Mouse (Mus musculus): ENCODE measurements at regions not wholly inside any gene's neighbourhood (a gene's known extent, or its start where the extent isn't known, plus 50 kb on each side); places are given as distances from the start of the nearest gene placed in this dataset.

GRCm38 (mm10) chr5:111601711-111602521 is 131.8 kb upstream of the Gm26897 start:
- no peak for DNase-seq (ENCODE audit: low spot score)

GRCm38 (mm10) chr5:111613687-111614086 is 120.0 kb upstream of the Gm26897 start:
- DNase-seq (ENCODE audit: low spot score), result no peak

DNA sequence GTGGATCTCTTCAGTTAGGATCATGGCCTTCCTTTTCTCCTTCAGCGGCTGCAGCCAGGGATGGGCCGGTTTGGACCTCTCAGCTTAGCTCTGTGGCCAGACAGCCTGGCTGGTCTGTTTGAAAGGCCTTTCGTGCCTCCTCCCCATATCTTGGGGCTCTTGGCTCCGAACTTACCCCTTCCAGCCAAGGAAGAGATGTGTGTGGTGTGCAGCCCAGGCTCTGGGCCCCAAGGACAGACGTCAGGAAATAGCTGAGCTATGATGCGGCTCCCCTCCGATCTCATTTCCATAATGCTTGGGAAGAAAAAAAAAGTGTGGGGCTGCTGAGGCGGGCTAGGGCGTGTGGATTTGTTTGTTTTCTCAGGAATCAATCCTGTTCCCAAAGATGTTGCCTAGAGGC is 113.8 kb upstream of the Gm26897 start:
- no peak for DNase-seq (ENCODE audit: low spot score)

DNA sequence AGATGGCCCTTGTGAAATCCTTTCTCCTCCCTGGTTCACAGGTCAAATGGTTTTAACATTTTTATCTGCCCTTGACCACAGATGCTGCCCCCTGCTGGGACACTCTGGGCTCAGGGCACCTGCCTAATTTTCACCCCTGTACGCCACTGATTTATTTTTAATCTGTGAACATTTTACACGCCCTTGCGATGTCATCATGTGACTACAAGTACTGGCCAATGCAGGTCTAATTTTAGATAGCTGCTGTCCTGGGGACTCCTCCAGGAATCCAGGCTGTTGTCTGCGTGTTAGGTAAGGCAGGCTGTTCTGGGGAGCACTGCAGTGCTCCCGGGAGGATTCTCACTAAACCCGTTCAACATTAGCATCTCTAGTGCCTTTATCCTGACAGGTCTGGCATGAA is 113.1 kb upstream of the Gm26897 start:
- DNase-seq (ENCODE audit: low spot score), result no peak

GRCm38 (mm10) chr5:111622481-111622880 is 111.2 kb upstream of the Gm26897 start:
- no peak for DNase-seq (ENCODE audit: low spot score)

DNA sequence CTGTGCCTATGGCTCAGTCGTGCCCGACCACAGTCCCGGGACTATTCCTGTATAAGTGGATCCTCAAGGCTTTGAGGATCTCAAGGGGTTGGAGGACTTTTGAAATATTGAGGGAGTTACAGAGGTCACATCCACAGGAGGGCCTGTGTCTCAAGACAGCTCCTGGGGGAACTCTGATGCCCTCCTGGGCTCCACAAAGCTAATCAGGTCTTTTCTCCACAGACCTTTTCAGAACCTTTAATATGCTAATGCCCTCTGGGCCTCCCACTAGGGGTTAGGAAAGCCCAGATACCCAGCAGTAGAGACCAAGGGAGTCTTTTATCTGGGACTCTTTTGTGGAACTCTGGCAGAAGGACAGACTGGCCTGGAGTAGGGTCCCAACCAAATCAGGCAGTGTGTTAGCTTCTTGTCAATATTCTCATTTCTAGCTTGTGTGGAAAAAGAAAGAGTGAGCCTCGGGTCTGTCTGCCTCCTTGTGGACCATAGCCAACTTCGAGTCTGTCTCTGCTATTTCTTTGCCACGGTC is 107.4 kb upstream of the Gm26897 start:
- DNase-seq (ENCODE audit: low spot score), result no peak

DNA sequence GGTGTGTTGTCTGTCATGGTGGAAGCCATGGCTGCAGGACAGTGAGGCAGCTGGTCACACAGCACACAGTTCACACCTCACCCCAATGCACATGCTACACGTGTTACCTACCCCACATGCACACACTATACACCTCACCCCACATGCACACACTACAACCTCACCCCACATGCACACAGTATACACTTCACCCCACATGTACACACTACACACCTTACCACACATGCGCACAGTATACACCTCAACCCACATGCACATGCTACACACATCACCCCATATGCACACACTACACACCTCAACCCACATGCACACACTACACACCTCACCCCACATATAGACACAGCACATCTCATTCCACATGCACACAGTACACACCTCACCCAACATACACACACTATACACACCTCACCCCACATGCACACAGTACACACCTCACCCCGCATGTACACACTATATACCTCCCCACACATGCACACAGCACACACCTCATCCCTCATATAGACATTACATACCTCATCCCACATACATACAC is 103.3 kb upstream of the Gm26897 start:
- no peak for DNase-seq (ENCODE audit: low spot score)

GRCm38 (mm10) chr5:111631572-111632161 is 102.1 kb upstream of the Gm26897 start:
- DNase-seq (ENCODE audit: low spot score), result no peak

GRCm38 (mm10) chr5:111635092-111635491 is 98.6 kb upstream of the Gm26897 start:
- DNase-seq (ENCODE audit: low spot score), result no peak

DNA sequence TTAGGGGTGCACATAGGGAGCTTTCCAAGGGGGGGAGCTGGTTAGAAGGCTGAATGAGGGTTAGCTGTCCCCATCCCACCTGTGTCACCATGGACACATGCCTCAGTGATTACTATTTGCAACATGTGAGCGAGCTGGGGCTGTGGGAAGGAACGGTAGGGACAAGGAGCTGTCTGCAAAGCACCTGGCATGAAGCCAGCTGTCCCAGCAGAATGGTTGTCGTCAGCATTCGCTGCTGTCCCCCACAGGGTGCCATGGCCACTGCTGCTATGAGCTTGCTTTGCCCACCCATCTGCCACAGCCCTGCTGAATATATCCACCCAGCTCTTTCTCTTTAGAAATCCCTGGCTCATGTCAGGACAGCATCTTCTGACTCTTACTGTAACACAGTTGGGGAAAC is 96.8 kb upstream of the Gm26897 start:
- no peak for DNase-seq (ENCODE audit: low spot score)

GRCm38 (mm10) chr5:111638306-111638705 is 95.4 kb upstream of the Gm26897 start:
- DNase-seq (ENCODE audit: low spot score), result no peak

- no peak for DNase-seq (ENCODE audit: low spot score)
These were observed 94.0 kb upstream of the Gm26897 start for GRCm38 (mm10) chr5:111639476-111640287.

DNA sequence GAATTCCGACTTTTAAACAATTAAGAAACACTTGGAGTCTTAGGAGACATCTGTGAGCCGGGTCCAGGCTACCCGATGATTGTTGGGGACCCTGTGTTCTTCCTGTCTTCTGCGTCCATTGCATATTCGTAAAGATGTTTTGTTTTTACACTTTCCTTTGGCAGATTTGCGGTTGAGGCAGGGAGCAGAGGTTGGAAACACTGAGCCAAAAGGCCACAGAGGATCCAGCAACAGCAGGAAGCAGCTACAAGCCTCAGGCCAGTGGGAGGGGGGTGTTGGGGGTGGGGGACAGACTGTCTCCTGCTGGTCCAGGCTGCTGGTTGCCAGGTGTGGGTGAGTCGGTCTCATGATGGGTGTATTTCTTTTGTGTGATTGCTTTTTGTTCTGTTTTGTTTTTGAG is 92.7 kb upstream of the Gm26897 start:
- no peak for DNase-seq (ENCODE audit: low spot score)

- no peak for DNase-seq (ENCODE audit: low spot score)
These were observed 92.0 kb upstream of the Gm26897 start for GRCm38 (mm10) chr5:111641685-111642084.

- DNase-seq (ENCODE audit: low spot score), result no peak
These were observed 89.6 kb upstream of the Gm26897 start for GRCm38 (mm10) chr5:111644142-111644541.

- no peak for DNase-seq (ENCODE audit: low spot score)
These were observed 88.9 kb upstream of the Gm26897 start for GRCm38 (mm10) chr5:111644788-111645187.

- DNase-seq (ENCODE audit: low spot score), result no peak
These were observed 86.0 kb upstream of the Gm26897 start for GRCm38 (mm10) chr5:111647686-111648200.

- DNase-seq (ENCODE audit: low spot score), result no peak
These were observed 85.2 kb upstream of the Gm26897 start for GRCm38 (mm10) chr5:111648481-111648880.

DNA sequence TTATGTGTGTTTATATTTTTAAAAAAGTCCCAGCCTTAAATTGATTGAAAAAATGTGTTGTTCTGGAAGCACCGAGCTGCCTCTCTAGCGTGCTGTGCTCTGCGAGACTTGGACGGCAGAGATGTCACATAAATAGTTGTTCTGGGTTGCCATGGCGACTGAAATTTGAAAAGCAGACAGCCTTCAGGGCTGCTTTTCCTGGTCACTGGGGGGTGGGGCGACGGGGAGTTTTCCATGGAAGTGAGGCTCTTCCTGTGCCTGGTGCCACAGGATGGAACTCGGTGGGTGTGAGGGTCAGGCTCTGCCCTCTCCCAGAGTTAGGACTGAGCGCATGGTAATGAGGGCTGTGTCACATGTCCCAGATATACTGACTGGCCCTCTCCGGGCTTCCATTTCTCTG is 84.7 kb upstream of the Gm26897 start:
- DNase-seq (ENCODE audit: low spot score), result no peak

- no peak for DNase-seq (ENCODE audit: low spot score)
These were observed 81.3 kb upstream of the Gm26897 start for GRCm38 (mm10) chr5:111652472-111652871.

DNA sequence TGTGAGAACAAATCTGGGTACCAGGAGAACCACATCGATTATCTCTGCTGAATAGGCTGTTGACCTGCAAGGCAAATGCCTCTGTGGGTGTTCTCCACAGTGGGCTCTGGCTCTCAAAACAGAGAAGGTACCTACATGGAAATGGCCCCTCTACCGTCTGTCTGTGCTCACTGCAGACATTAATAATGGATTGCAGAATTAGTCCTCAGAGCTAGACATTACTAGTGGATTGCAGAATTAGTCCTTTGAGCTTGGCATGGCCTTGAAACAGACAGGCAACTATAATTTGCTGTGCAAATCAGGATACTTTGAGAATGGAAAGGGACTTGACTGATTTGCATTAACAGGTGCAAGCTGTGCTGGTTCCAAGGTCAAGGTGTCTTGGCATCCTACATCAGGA is 77.3 kb upstream of the Gm26897 start:
- DNase-seq (ENCODE audit: low spot score), result no peak

DNA sequence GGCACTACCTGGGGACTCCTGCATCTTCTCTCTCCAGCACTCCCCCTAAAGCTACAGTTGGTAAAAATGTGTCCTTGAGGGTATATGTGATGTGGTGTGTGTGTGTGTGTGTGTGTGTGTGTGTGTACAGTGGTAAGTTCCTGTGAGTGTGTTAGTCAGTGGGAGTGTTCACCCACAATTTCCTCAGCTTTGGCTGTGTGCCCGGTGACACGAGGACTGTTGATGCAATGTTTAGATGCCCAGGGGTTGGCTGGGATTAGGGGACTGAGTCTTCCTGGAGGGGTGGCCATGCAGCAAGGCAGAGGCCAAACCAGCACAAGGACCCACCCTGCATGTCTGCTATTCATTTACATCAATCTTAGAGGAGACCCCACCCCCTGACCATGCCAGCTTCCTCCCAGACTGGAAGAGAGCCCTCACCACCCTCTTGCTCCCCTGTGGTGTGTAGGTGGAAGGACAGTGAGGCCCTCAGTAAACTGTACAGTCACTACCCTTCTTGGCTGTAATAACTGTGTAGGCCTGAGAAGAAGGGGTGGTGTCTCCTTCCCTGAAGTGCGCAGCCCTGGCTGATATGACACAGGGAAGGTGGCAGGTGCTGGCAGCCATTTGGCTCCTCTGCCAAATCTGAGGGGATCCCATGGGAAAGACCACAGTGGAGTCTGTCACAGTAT is 75.8 kb upstream of the Gm26897 start:
- DNase-seq (ENCODE audit: low spot score), result no peak
